Mouse (Mus musculus) embryonic facial prominence, embryonic 11.5 days (tissue): ENCODE measurements at regions not wholly inside any gene's neighbourhood (a gene's known extent, or its start where the extent isn't known, plus 50 kb on each side); places are given as distances from the start of the nearest gene placed in this dataset.

ENCODE experiments used
- ATAC-seq: fragments of 200-750 bp; cut with Nextera tagmentation; replicated peaks from 2 replicates; pipeline ENCODE4 v1.8.0; 2017; ENCODE audit warnings: low read depth; ENCODE audit not compliant: insufficient number of reproducible peaks, low FRiP score, low TSS enrichment
- DNase-seq: peaks from one replicate; pipeline ENCODE4 v3.0.0-alpha.2; 2015; ENCODE audit warnings: low spot score
- H3K27ac ChIP-seq: fragments of 300-500 bp; sonication (generic); replicated peaks from 2 replicates; pipeline ENCODE4 v1.5.1; 2014; ENCODE audit warnings: mild to moderate bottlenecking, low read depth, low read length, control low read depth
- H3K27me3 ChIP-seq: fragments of 300-500 bp; sonication (generic); 2 replicates; pipeline ENCODE4 v1.6.1; 2014; ENCODE audit warnings: mild to moderate bottlenecking, low read length, moderate library complexity, mixed read lengths; ENCODE audit not compliant: control insufficient read depth, insufficient read depth
- H3K36me3 ChIP-seq: fragments of 300-500 bp; sonication (generic); replicated peaks from 2 replicates; pipeline ENCODE4 v1.6.1; 2014; ENCODE audit warnings: low read depth, mild to moderate bottlenecking, low read length, moderate library complexity, mixed read lengths; ENCODE audit not compliant: control insufficient read depth, insufficient read depth
- H3K4me1 ChIP-seq: fragments of 300-500 bp; sonication (generic); 2 replicates; pipeline ENCODE4 v1.6.1; 2014; ENCODE audit warnings: low read length, mixed read lengths; ENCODE audit not compliant: control insufficient read depth, insufficient read depth
- H3K4me2 ChIP-seq: fragments of 300-500 bp; sonication (generic); 2 replicates; pipeline ENCODE4 v1.6.1; 2014; ENCODE audit warnings: low read depth, mild to moderate bottlenecking, control low read depth, low read length, moderate library complexity
- H3K4me3 ChIP-seq: fragments of 300-500 bp; sonication (generic); 2 replicates; pipeline ENCODE4 v1.5.1; 2014; ENCODE audit warnings: low read depth, low read length, control low read depth
- H3K9ac ChIP-seq: fragments of 300-500 bp; sonication (generic); replicated peaks from 2 replicates; pipeline ENCODE4 v1.6.1; 2014; ENCODE audit warnings: mild to moderate bottlenecking, control low read depth, low read length
- H3K9me3 ChIP-seq: fragments of 300-500 bp; sonication (generic); replicated peaks from 2 replicates; pipeline ENCODE4 v1.6.1; 2016; ENCODE audit warnings: mild to moderate bottlenecking, low read length, inconsistent platforms, mixed read lengths; ENCODE audit not compliant: control insufficient read depth
- WGBS: fragments of 180-500 bp; shearing (Covaris S2); extraction: QIAGEN DNeasy Blood & Tissue Kit; methylation state at CpG from one replicate; pipeline ENCODE4 v1.1.7; 2014; 5-methylcytosine and 5-hydroxymethylcytosine counted together

DNA sequence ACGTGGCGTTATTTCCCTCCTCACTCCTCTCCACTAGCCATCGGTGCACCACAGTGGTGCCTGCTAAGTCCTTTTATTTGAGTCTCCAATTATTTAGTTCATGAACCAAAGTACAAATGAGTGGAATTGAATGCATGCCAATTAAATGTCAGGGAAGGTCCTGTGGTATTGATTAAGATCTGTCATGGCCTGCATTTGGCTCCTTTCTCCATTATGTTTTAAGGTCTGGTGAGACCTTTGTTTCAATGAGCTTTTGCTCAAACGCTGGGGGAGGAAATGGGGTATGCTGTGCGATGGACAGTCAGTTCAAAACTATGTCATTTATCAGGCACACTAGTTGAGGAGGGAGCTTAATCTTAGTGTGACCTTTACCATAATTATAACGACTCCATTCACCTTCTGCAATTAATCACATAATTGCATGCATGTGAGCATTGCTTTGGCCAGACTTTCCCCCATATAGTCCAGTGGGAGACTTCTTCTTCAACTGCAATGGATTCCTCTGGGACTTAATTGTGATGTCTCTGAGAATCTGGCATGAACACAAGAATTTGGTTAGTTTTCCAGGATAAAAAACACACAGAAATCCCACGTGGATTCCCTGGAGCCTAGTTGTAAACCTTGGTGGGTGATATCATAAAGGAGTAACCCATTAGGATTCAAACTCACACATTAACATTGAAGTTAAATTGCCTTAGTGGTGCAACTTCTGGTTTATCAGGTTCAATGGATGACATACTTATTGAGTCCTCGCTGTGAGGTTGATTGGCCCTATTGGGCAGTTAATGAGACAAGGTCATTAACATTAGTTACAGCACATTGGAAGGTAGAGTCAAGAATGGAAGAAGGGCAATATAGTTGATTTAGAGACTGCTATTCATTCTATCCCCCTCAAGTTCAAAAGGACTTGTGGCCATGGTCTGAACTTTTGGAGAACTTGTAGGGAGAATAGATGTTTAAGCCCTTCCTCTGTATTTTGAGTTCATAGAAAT is 130.7 kb upstream of the Tars start:
- Histone ChIP-seq H3K4me2 (no peak overlapping the region), H3K4me1 (no peaks in the 10 kb centered on the region), H3K36me3 (no peaks in the 10 kb centered on the region), H3K9ac (no peak overlapping the region), H3K9me3 (no peaks in the 10 kb centered on the region), H3K27ac (no peak overlapping the region), H3K4me3 (no peak overlapping the region), H3K27me3 (no peaks in the 10 kb centered on the region)
- ATAC-seq: no peak
- WGBS: 51% methylated on average over 8 of the region's 8 CpGs
- DNase-seq: no peak

GRCm38 (mm10) chr15:11524337-11525106 is 125.1 kb upstream of the Tars start:
- H3K27me3 ChIP-seq: no peaks in the 10 kb centered on the region
- ATAC-seq: no peak
- no peak overlapping the region for H3K9ac ChIP-seq
- no peak for DNase-seq
- H3K9me3 ChIP-seq: no peaks in the 10 kb centered on the region
- no peaks in the 10 kb centered on the region for H3K36me3 ChIP-seq
- H3K27ac ChIP-seq: no peak overlapping the region
- H3K4me1 ChIP-seq: no peaks in the 10 kb centered on the region
- no peak overlapping the region for H3K4me2 ChIP-seq
- H3K4me3 ChIP-seq: no peak overlapping the region
- WGBS: 85% methylated on average over 5 of the region's 5 CpGs

- no peak overlapping the region for H3K27ac ChIP-seq
- DNase-seq (no peak), ATAC-seq (no peak)
Measured at GRCm38 (mm10) chr15:11518565-11518964, 119.1 kb upstream of the Tars start.

DNA sequence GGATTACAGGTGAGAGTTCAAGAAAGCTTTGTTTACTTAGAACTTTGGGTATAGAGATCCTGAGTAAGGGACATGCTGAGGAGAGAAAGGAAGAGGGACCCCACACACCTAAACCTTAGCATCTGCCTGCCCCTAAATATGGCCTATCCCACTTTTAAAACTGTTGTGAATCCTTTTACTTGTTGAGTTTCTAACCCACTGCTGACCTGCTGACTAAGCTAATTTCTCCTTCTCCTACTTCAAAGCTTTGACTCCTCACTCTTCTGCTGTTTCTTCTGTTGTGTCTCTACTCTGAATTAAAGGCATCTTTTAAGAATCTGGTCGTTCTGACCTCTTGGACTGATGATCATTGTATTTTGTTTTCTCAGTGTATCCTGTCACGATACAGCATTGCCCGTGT is 118.4 kb upstream of the Tars start:
- Histone ChIP-seq H3K9me3 (no peaks in the 10 kb centered on the region), H3K36me3 (no peaks in the 10 kb centered on the region), H3K4me1 (no peaks in the 10 kb centered on the region), H3K4me2 (no peak overlapping the region), H3K27ac (no peak overlapping the region), H3K4me3 (no peak overlapping the region), H3K9ac (no peak overlapping the region), H3K27me3 (no peaks in the 10 kb centered on the region)
- ATAC-seq (no peak), DNase-seq (no peak)
- WGBS: 70% methylated on average over 3 of the region's 3 CpGs

More at GRCm38 (mm10) chr15:11518565-11518964, 119.1 kb upstream of the Tars start:
- Histone ChIP-seq H3K27me3 (no peaks in the 10 kb centered on the region), H3K9me3 (no peaks in the 10 kb centered on the region), H3K36me3 (no peaks in the 10 kb centered on the region), H3K4me1 (no peaks in the 10 kb centered on the region), H3K4me2 (no peak overlapping the region), H3K9ac (no peak overlapping the region), H3K4me3 (no peak overlapping the region)

- H3K4me2 ChIP-seq: no peak overlapping the region
- no peaks in the 10 kb centered on the region for H3K9me3 ChIP-seq
- no peak for ATAC-seq
- H3K4me1 ChIP-seq: no peaks in the 10 kb centered on the region; the same call in 1 of the 2 replicates
- no peaks in the 10 kb centered on the region for H3K36me3 ChIP-seq
- DNase-seq: no peak
- no peak overlapping the region for H3K9ac ChIP-seq
- no peaks in the 10 kb centered on the region for H3K27me3 ChIP-seq
- H3K27ac ChIP-seq: no peak overlapping the region
- H3K4me3 ChIP-seq: no peak overlapping the region
- 75% methylated on average over 4 of the region's 4 CpGs for WGBS
Measured at GRCm38 (mm10) chr15:11505076-11505639, 105.7 kb upstream of the Tars start.

DNA sequence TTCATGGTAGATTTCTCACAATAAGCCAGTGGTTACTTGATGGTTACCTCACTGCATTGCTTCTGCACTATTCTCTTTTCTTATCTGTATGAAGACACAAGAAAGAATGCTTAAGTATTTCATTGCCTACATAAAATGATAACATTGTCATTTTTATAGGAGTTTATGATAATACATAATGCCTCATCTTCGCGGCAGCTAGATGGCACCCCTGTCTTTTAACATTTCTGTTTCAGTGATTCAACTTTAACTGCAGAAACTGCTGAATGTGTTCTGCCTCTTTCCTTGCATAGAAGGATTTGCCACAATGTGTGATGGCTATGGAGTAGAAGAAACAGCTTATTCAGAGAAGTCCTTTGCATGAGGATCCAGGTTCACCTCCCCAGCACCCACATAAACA is 97.0 kb upstream of the Tars start:
- H3K4me3 ChIP-seq: no peak overlapping the region
- WGBS: 90% methylated on average over 2 of the region's 2 CpGs
- no peak overlapping the region for H3K4me2 ChIP-seq
- no peak for DNase-seq
- no peaks in the 10 kb centered on the region for H3K9me3 ChIP-seq
- no peak overlapping the region for H3K9ac ChIP-seq
- H3K4me1 ChIP-seq: no peaks in the 10 kb centered on the region; the same call in 1 of the 2 replicates
- no peaks in the 10 kb centered on the region for H3K36me3 ChIP-seq
- H3K27ac ChIP-seq: no peak overlapping the region
- ATAC-seq: no peak
- H3K27me3 ChIP-seq: no peaks in the 10 kb centered on the region

DNA sequence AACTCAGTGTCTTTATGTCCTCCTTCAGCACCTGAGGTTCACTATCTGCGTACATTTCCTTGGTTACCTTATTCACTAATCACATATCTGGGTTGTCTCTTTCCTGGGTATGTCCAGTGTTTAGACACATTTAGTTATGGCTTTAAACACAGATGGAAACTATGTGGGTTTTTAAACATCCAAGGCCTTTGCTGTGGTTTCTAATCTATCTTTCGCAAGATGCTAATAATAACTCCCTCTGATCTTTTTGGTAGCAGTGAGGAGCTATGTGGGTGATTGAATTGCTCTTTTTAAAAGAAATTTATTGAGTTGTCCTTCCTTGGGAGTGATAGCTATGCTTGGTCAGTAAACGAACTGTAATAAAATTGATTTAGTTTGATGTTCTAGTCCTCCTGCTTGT is 89.7 kb upstream of the Tars start:
- Histone ChIP-seq H3K4me2 (no peak overlapping the region), H3K4me1 (no peaks in the 10 kb centered on the region), H3K27me3 (no peaks in the 10 kb centered on the region), H3K27ac (no peak overlapping the region), H3K4me3 (no peak overlapping the region), H3K9ac (no peak overlapping the region), H3K9me3 (no peaks in the 10 kb centered on the region), H3K36me3 (no peaks in the 10 kb centered on the region)
- WGBS: 89% methylated on average over 3 of the region's 3 CpGs
- no peak for DNase-seq
- ATAC-seq: no peak
